Mouse (Mus musculus) megakaryocyte, embryonic 14.5 days (primary cell): Measurements from ENCODE around the gene Pde2a. TPM values are rescaled to one million over a fixed set of nuclear protein-coding genes. Genes with fewer than 3 reads are reported as not detected.

ENCODE experiments used
- H3K27me3 ChIP-seq: replicated peaks from 2 replicates; pipeline ENCODE3; 2012; ENCODE audit warnings: inconsistent platforms
- H3K36me3 ChIP-seq: replicated peaks from 2 replicates; pipeline ENCODE3; 2012; ENCODE audit warnings: low read length, inconsistent platforms, mixed read lengths
- H3K4me1 ChIP-seq: 2 replicates; pipeline ENCODE4 v1.6.1; 2012; ENCODE audit warnings: inconsistent platforms
- H3K4me3 ChIP-seq: replicated peaks from 2 replicates; pipeline ENCODE3; 2012; ENCODE audit warnings: moderate library complexity, mild to moderate bottlenecking, inconsistent platforms
- H3K9me3 ChIP-seq: 2 replicates; pipeline ENCODE4 v1.6.1; 2012; ENCODE audit warnings: inconsistent platforms
- FLI1 ChIP-seq: IDR thresholded peaks from 2 replicates; pipeline ENCODE4 v1.6.1; 2012; ENCODE audit warnings: low read length, inconsistent platforms, mixed read lengths
- GATA1 ChIP-seq: IDR thresholded peaks from 3 replicates; pipeline ENCODE4 v1.6.1; 2012; ENCODE audit warnings: mixed read lengths, low read length, inconsistent platforms, borderline replicate concordance
- polyA plus RNA-seq: library from polyadenylated mRNA; stranded (reverse); fragments of >175 nt; gene quantifications from 2 replicates; pipeline ENCODE4 v1.2.3, GENCODE M21; 2012; ENCODE audit warnings: low replicate concordance; ENCODE audit not compliant: insufficient read depth

The Pde2a gene
- polyA plus RNA-seq, 1 experiment: 0.63 TPM

DNA sequence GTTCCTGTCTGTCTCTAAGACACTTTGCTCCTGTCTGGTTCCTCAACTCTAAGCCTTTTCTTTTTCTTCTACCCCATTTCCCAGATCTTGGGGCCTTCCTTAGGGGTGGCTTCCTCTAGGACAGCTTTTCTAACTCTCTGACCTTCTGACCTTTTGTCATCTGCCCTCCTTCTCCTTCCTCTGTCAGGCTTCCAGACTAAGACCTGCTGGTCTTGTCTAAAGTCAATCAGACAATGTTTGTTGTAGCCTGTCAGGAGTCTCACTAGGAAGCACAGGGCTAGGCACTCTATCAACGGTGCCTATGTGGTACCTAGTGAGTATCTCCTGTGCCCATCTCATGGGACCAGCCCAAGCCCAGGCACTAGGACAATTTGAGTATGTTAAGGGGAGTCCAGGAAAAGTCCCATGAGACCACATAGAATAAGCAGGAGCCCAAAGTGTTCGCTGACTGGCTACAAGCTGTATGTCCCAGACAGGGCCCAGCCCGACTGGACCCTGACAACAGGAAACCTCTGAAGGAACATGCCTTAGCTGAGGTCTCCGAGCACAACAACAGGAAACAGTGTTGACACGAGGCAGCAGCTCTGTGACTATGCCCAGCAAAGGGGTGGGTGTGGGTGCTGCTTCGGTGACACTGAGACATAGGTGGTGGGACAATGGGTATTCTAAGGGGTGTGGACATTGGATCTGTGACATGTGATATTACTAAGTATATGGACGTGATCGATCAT is 44.5 kb downstream of the Pde2a start:
- no peaks in the 10 kb centered on the region for H3K36me3 ChIP-seq
- H3K27me3 ChIP-seq: peaks cover 70% of the 10 kb centered on the region
- peaks cover 38% of the 10 kb centered on the region for H3K4me1 ChIP-seq
- TF ChIP-seq FLI1 (no peak), GATA1 (no peak)
- peak overlapping the region; percentile 34 for H3K4me3 ChIP-seq
- H3K9me3 ChIP-seq: no peaks in the 10 kb centered on the region

DNA sequence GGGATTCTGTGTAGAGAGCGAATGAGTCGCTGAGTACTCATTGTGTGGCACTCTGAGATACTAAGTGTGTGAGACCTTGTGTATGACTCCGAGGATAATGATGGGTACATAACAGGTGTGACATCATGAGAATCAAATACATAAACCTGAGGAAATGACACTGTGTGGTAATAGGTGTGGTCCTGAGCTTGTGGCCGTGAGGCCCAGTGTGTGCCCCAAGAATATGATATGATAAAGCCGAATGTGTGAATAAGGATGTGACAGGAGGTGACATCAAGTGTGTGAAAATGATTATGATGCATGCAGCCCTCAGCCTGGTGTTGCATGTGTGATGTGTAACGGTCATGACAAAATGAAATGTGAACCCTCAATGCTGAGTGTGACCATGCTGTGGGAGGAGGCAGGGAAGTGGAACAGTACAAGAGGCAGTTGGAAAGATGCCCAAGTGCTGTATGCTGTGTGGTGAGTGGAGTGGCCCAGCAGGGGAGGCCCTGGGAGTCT is 45.1 kb downstream of the Pde2a start:
- no peaks in the 10 kb centered on the region for H3K9me3 ChIP-seq
- TF ChIP-seq GATA1 (no peak), FLI1 (no peak)
- peaks cover 38% of the 10 kb centered on the region for H3K4me1 ChIP-seq
- H3K36me3 ChIP-seq: no peaks in the 10 kb centered on the region
- peak overlapping the region; percentile 34 for H3K4me3 ChIP-seq
- H3K27me3 ChIP-seq: peaks cover 69% of the 10 kb centered on the region

DNA sequence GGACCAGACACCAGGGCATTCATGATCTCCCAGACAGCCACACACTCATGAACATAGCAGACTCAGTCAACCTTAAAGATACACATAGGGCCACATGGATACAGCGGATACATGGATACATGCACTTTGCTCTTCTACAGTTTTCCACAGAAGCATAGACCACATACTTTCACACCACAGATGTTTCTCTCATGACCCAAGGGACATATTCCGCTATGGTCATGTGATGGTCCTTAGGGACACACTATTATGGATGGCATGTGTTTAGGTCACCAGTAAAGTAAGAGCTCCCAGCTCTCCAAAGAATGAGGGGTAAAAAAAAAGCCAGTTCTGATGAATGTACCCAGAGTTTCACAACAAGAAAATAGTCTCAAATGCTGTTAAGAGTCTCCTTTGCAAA is 49.9 kb downstream of the Pde2a start:
- TF ChIP-seq FLI1 (no peak), GATA1 (no peak)
- Histone ChIP-seq H3K4me1 (peaks cover 14% of the 10 kb centered on the region), H3K27me3 (peaks cover 71% of the 10 kb centered on the region), H3K4me3 (no peak overlapping the region), H3K36me3 (no peaks in the 10 kb centered on the region), H3K9me3 (no peaks in the 10 kb centered on the region)

DNA sequence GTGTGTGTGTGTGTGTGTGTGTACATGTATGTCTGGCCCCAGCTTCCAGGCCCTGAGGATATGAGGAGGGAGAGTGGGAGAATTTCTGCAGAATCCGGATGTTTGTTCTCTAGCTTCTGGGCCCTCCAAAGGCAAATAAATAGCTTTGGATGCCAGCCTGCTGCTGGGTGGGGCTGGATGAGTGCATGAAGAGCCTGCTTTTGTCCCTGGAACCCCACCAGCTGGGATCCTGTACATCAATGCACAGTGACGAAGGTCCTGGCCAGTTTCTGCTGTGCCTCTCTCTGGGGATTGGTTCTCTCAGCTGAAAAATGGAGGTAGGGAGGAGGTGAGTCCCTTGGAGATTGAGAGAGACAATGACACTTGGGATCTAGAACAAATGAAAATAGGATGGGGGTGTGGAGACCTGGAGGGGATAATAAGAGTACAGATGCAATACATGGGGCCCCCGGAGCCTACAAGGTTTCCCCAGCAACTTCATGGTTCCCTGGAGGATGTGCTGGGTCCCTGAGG is 50.5 kb downstream of the Pde2a start:
- Histone ChIP-seq H3K27me3 (peaks cover 73% of the 10 kb centered on the region), H3K36me3 (no peaks in the 10 kb centered on the region), H3K4me1 (peaks cover 12% of the 10 kb centered on the region), H3K4me3 (no peak overlapping the region), H3K9me3 (no peaks in the 10 kb centered on the region)
- TF ChIP-seq GATA1: no peak
- TF ChIP-seq FLI1: no peak

DNA sequence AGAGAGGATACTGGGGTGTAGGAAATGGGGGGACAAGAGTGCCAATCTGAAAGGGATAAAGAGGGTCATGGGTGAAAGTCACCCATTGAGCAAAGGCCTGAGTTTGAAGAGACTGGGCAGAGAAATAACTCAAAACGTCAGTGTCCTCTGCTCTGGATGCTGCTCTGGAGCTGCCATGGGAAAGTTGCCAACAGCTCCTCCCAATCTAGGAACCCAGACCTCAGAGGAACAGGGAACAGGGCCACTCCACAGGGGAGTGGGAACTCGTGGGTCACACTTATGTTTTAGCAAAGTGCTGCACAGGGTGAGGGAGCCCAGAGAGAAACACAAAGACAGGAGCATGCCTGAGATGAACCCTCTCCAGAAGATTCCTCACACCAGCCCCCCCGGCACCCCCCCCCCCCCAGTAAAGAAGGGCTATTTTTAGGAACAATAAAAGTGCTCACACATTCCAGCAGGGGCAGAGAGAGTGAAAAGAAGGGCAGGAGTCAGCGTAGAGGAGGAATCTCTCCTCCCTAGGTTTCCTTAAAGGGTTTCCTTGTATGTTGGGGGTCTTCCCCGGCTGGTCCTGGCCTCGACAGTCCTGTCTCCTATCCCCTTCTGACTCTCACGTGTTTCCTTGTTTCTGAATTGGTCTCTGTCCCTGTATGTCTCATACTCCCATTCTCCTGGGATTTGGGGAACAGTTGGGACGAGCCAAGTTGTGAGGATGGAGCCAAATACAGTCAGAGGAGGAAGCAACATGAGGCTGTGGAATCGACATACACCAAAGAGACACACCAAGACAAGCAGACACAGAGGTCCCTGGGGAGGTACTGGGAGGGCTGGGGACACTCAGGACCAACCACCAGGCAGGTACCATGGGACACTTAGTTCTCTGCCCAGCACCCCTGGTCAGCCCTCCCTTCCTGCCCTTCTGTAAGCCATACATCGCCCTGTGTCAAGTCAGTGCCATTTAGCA is 51.4 kb downstream of the Pde2a start:
- H3K4me3 ChIP-seq: no peak overlapping the region
- no peaks in the 10 kb centered on the region for H3K9me3 ChIP-seq
- TF ChIP-seq GATA1: no peak
- no peak for TF ChIP-seq FLI1
- H3K27me3 ChIP-seq: peaks cover 69% of the 10 kb centered on the region
- no peaks in the 10 kb centered on the region for H3K36me3 ChIP-seq
- peaks cover 12% of the 10 kb centered on the region for H3K4me1 ChIP-seq

- Histone ChIP-seq H3K27me3 (peaks cover 69% of the 10 kb centered on the region), H3K36me3 (no peaks in the 10 kb centered on the region), H3K4me3 (no peak overlapping the region), H3K4me1 (peaks cover 12% of the 10 kb centered on the region), H3K9me3 (no peaks in the 10 kb centered on the region)
- no peak for TF ChIP-seq FLI1
- TF ChIP-seq GATA1: no peak
Measured at GRCm38 (mm10) chr7:101474399-101474811, 52.9 kb downstream of the Pde2a start.

GRCm38 (mm10) chr7:101476028-101476427 is 54.5 kb downstream of the Pde2a start:
- Histone ChIP-seq H3K4me1 (peaks cover 12% of the 10 kb centered on the region), H3K36me3 (no peaks in the 10 kb centered on the region), H3K27me3 (peaks cover 72% of the 10 kb centered on the region), H3K9me3 (no peaks in the 10 kb centered on the region), H3K4me3 (no peak overlapping the region)
- no peak for TF ChIP-seq GATA1
- no peak for TF ChIP-seq FLI1

DNA sequence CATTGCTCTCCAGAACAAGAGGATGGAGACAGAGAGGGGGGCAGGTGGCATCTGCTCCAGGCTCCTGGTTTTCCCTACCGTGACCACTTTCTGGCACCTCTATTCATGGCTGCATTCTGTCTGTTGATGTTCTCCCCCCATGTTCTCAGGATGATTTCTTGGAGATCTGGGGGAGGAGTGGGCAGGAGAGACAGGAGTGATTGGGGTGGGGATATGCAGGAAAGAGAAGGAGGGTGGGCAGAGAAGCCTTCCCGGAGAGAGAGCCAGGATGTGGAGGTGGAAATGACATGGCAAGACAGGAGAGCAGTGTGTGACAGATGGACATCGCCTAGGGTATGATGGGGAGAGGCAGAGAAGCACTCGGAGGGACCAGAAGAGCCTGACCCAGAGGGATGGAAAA is 55.0 kb downstream of the Pde2a start:
- H3K36me3 ChIP-seq: no peaks in the 10 kb centered on the region
- H3K4me1 ChIP-seq: peaks cover 12% of the 10 kb centered on the region
- no peak overlapping the region for H3K4me3 ChIP-seq
- no peaks in the 10 kb centered on the region for H3K9me3 ChIP-seq
- H3K27me3 ChIP-seq: peaks cover 71% of the 10 kb centered on the region
- TF ChIP-seq GATA1: no peak
- no peak for TF ChIP-seq FLI1

GRCm38 (mm10) chr7:101477200-101477599 is 55.7 kb downstream of the Pde2a start:
- no peaks in the 10 kb centered on the region for H3K36me3 ChIP-seq
- H3K4me3 ChIP-seq: no peak overlapping the region
- H3K27me3 ChIP-seq: peaks cover 74% of the 10 kb centered on the region
- H3K9me3 ChIP-seq: no peaks in the 10 kb centered on the region
- peaks cover 12% of the 10 kb centered on the region for H3K4me1 ChIP-seq
- no peak for TF ChIP-seq FLI1
- TF ChIP-seq GATA1: no peak
